Mouse (Mus musculus): Measurements from ENCODE around the gene Col4a2.

DNA sequence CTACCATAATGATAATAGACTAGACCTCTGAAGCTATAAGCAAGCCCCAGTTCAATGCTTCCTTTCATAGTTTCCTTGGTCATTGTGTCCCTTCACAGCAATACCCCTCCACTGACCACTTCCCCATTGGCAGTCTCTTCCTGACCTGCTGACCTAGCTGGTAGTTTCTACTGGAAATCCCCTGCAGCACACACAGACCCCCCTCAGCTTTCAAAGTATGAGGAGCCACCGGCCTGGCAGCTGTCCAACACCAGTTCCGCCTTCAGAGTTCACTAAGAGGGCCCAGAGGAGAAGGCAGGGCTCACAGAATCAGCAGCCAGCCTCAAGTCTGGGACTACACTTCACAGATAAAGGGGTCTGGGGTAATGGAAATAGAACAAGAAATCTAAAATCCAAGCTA is 148.3 kb downstream of the Col4a2 start:
- TF ChIP-seq POLR2A (IDR thresholded peaks at IDR 0.05; ENCODE audit: extremely low read depth, insufficient read depth, low read length) (no peak), CTCF (IDR thresholded peaks at IDR 0.05; ENCODE audit: extremely low read depth, insufficient read depth, low read length) (no peak)
